Mouse (Mus musculus) ES-E14 (cell line): ENCODE data around the gene 1700030K09Rik. TPM values are rescaled to one million over a fixed set of nuclear protein-coding genes. Genes with fewer than 3 reads are reported as not detected.

ENCODE experiments used
- DNase-seq: peaks from one replicate; pipeline ENCODE4 v3.0.0-alpha.2; 2013; ENCODE audit warnings: low read depth, low spot score
- H3K27ac ChIP-seq: 2 replicates; pipeline ENCODE4 v1.5.1; 2012; ENCODE audit warnings: low read depth, mild to moderate bottlenecking, low read length, moderate library complexity, mixed read lengths; ENCODE audit not compliant: poor library complexity, insufficient read depth, severe bottlenecking
- H3K36me3 ChIP-seq: 2 replicates; pipeline ENCODE4 v1.6.1; 2012; ENCODE audit warnings: mild to moderate bottlenecking, low read length, moderate library complexity, mixed read lengths; ENCODE audit not compliant: control insufficient read depth, poor library complexity, insufficient read depth, severe bottlenecking
- H3K4me1 ChIP-seq, 2 experiments: fragments of 150-350 bp in 1 of 2; sonication (generic) in 1 of 2; 2 replicates each; pipeline ENCODE4 v1.6.1; 2012; ENCODE audit warnings: low read length in 2 of 2, mild to moderate bottlenecking in 1 of 2, mixed read lengths in 1 of 2; ENCODE audit not compliant: control insufficient read depth in 2 of 2, insufficient read depth in 2 of 2, poor library complexity in 1 of 2
- H3K4me3 ChIP-seq, 2 experiments: fragments of 150-350 bp in 1 of 2; sonication (generic) in 1 of 2; 2 replicates each; pipeline ENCODE4 v1.5.1; 2012; ENCODE audit warnings: low read length in 2 of 2, low read depth in 1 of 2, mild to moderate bottlenecking in 1 of 2, mixed read lengths in 1 of 2; ENCODE audit not compliant: insufficient read depth in 1 of 2, poor library complexity in 1 of 2, severe bottlenecking in 1 of 2
- H3K9ac ChIP-seq: 2 replicates; pipeline ENCODE4 v1.6.1; 2012; ENCODE audit warnings: low read depth, mild to moderate bottlenecking, low read length, mixed read lengths; ENCODE audit not compliant: poor library complexity, insufficient read depth, severe bottlenecking
- H3K9me3 ChIP-seq: fragments of 150-350 bp; sonication (generic); 2 replicates; pipeline ENCODE4 v1.6.1; 2012; ENCODE audit warnings: low read depth, mild to moderate bottlenecking, low read length; ENCODE audit not compliant: control insufficient read depth, insufficient read depth
- CHD2 ChIP-seq: IDR thresholded peaks from 2 replicates; pipeline ENCODE4 v1.6.1; 2014; ENCODE audit warnings: mild to moderate bottlenecking, low read depth, low read length, inconsistent platforms
- HCFC1 ChIP-seq: IDR thresholded peaks from 2 replicates; pipeline ENCODE4 v1.6.1; 2012; ENCODE audit warnings: low read length, inconsistent platforms, borderline replicate concordance; ENCODE audit not compliant: insufficient read depth
- MAFK ChIP-seq: IDR thresholded peaks from 2 replicates; pipeline ENCODE4 v1.6.1; 2014; ENCODE audit warnings: mild to moderate bottlenecking, low read depth, low read length, inconsistent platforms; ENCODE audit not compliant: insufficient read depth
- ZC3H11A ChIP-seq: IDR thresholded peaks from 2 replicates; pipeline ENCODE4 v1.6.1; 2012; ENCODE audit warnings: low read depth, mild to moderate bottlenecking, inconsistent platforms, low read length, borderline replicate concordance
- ZNF384 ChIP-seq: IDR thresholded peaks from 2 replicates; pipeline ENCODE4 v1.6.1; 2012; ENCODE audit warnings: low read depth, low read length, inconsistent platforms
- in situ Hi-C, 2 experiments: fragments of 600-800 bp; cut with MboI; formaldehyde crosslinking; loops; one replicate each; pipeline ENCODE4 v1.15.1; 2025; ENCODE audit warnings: low sequenced_read_pairs in 2 of 2, inconsistent platforms in 1 of 2; ENCODE audit not compliant: unreplicated experiment in 2 of 2
- total RNA-seq: library from RNA; depleted of rRNA; stranded (reverse); fragments of 300-350 nt; gene quantifications from 2 replicates; pipeline ENCODE4 v1.2.3, GENCODE M21; 2012

The 1700030K09Rik gene
- total RNA-seq, 1 experiment: 9.0 TPM

DNA sequence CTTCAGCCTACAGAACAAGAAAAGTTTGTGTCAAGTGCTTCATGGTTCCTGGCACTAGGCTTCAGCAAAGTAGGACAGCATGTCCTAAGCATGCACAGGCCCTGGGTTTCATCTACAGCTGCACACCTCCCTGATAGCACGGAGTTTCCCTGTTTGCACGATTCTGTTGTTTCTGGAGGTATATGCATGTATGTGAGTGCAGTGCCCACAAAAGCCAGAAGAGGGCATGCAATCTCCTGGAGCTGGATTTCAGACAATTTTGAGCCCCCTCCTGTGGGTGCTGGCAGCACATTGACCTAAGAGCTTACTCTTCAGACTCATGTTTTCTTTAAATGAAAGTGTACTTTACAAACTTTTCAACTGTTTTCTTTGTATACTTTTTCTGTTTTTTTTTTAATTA is 10.2 kb downstream of the 1700030K09Rik start:
- no peak for DNase-seq
- Histone ChIP-seq H3K36me3 (peaks cover 21% of the 10 kb centered on the region), H3K4me1 (no peaks in the 10 kb centered on the region), H3K4me3 (no peak overlapping the region), H3K9ac (no peak overlapping the region), H3K9me3 (no peaks in the 10 kb centered on the region), H3K27ac (no peak overlapping the region)
- TF ChIP-seq HCFC1: no peak
- in situ Hi-C loops: no loop called here

DNA sequence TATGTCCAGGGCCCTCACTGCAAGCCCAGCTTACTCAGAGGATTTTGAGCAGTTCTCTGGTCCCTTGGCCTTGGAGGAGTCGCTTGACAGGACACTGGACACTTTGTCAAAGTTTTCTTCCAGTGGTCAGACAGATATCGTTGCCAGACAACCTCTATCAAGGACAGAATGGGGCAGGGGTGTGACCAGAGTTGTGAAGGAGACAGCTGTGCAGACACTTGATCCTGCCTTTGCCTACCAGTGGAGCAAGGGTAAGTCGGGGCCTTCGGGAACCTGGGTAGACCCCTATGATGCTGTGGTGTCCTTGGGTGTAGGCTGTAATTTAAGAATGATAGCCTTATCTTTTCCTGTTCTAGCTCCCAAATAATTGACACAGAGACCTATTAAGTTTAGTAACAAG is 11.6 kb downstream of the 1700030K09Rik start:
- in situ Hi-C loops: no loop called here
- H3K9me3 ChIP-seq: no peaks in the 10 kb centered on the region
- no peak for DNase-seq
- TF ChIP-seq HCFC1: no peak
- TF ChIP-seq CHD2: no peak
- no peak for TF ChIP-seq ZNF384
- TF ChIP-seq MAFK: no peak
- TF ChIP-seq ZC3H11A: no peak
- H3K4me3 ChIP-seq: no peak overlapping the region
- peaks cover 19% of the 10 kb centered on the region for H3K36me3 ChIP-seq
- no peaks in the 10 kb centered on the region for H3K4me1 ChIP-seq
- no peak overlapping the region for H3K27ac ChIP-seq
- H3K9ac ChIP-seq: no peak overlapping the region

DNA sequence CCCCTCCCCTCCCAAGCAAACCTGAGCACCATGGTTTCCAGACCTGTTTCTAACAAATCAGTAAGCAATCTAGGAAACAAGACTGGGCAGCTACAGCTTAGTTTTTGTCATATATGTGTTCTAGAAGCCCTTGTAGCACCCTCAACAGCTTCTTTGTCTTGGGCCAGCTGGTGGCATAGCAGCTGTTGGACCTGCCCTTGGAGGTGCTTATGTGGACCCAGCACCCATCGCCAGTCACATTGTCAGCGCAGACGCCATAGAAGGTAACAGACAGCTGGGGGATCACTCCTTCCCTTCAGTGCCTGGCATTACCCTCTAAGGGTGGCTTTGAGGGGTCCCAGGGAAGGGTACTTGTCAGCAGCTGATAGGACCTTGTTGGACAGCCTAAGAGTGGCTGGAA is 14.1 kb downstream of the 1700030K09Rik start:
- H3K27ac ChIP-seq: no peak overlapping the region
- in situ Hi-C loops: no loop called here
- H3K4me3 ChIP-seq: no peak overlapping the region
- DNase-seq: no peak
- H3K4me1 ChIP-seq: peaks cover 0 to 4% of the 10 kb centered on the region in 2 experiments; a peak in 1 of 4 replicates
- H3K9me3 ChIP-seq: no peaks in the 10 kb centered on the region
- peaks cover 37% of the 10 kb centered on the region for H3K36me3 ChIP-seq
- H3K9ac ChIP-seq: no peak overlapping the region
- TF ChIP-seq CHD2 (no peak), MAFK (no peak), HCFC1 (no peak), ZNF384 (no peak), ZC3H11A (no peak)

DNA sequence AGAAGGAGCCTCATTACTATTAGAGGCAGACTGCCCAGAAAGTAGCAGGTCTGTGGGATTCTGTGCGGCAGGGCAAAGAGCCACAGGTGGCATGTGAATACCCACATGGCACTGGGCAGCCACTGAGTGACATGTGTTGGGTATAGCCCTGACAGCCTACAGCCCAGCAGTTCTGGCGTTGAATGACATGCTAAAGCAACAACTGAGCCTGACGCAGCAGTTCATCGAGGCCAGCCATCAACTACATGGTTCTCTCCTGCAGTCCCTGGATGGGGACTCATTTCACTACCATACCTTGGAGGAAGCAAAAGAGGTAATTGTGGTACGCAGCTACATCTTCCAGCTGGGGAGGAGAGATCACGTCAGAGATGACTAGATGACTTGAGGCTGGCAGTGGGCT is 14.8 kb downstream of the 1700030K09Rik start:
- Histone ChIP-seq H3K27ac (no peak overlapping the region), H3K9ac (no peak overlapping the region), H3K9me3 (no peaks in the 10 kb centered on the region), H3K4me1 (peaks cover 0 to 4% of the 10 kb centered on the region in 2 experiments; a peak in 1 of 4 replicates), H3K36me3 (peaks cover 43% of the 10 kb centered on the region), H3K4me3 (no peak overlapping the region)
- in situ Hi-C loops: no loop called here
- TF ChIP-seq MAFK: no peak
- TF ChIP-seq HCFC1: no peak
- TF ChIP-seq ZC3H11A: no peak
- no peak for TF ChIP-seq CHD2
- DNase-seq: no peak

DNA sequence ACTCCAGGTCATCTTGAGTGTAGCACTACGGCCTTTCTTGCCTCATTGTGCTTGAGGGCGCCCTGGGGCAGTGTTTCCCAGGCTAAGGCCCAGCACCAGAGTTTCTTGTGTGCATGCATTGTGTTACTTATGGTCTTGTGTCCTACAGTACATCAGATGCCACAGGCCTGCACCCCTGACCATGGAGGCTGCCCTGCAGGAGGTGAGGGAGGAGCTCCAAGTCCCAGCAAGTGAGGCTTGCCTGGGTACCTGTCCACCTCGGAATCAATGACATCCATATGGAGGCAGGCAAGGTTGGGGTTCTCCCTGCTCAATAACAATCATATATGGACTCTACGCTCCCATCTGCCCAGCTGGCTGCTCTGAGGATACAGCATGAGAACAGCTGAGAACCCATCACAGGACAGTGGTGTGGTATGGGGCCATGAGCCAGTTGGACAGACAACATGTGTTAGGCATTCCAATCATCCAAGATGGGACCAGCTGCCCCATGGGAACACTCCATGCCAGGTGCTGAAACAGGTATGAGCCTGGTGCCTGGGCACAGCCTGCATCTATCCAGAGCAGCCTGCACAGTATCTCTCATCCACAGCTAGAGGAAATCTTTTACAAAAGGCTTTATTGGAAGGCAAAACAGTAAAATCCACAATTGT is 16.3 kb downstream of the 1700030K09Rik start:
- in situ Hi-C loops: no loop called here
- no peak for DNase-seq
- H3K4me1 ChIP-seq: peaks cover 0 to 4% of the 10 kb centered on the region in 2 experiments; a peak in 1 of 4 replicates
- no peaks in the 10 kb centered on the region for H3K9me3 ChIP-seq
- H3K27ac ChIP-seq: no peak overlapping the region
- H3K4me3 ChIP-seq: no peak overlapping the region
- H3K9ac ChIP-seq: no peak overlapping the region
- TF ChIP-seq HCFC1: no peak
- no peak for TF ChIP-seq CHD2
- no peak for TF ChIP-seq ZC3H11A
- no peak for TF ChIP-seq ZNF384
- TF ChIP-seq MAFK: no peak
- H3K36me3 ChIP-seq: peaks cover 57% of the 10 kb centered on the region
